Mouse (Mus musculus): ENCODE data around the gene Stard8. TPM values are rescaled to one million over a fixed set of nuclear protein-coding genes. Genes with fewer than 3 reads are reported as not detected.

The Stard8 gene
- 30.3 and 39.5 TPM in 2 replicates for polyA plus RNA-seq (2012; rRNA removed)

DNA sequence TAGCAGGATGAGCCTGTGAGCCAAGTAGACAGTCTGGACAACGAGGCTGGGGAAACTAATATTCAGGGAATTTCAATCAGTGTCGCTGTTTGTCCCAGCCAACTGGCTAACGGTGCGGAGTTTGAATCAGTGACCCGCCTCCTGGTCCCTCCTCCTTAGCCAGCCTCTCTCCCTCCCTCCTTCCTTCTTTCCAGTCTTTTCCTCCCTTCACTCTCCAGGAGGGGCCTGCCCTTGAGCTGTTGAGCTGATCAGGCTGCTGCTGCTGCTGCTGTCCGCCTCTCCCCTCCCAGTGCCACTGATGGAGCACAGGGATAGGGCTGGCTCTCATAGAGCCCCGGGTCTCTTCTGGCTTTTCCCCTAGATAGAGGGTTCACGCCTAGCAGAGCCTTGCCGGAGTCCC, at the start of gene Stard8:
Gene Stard8 (plus strand): TSS at position 203 of the 400 bp plus-strand sequence.

Other genes starting within 250 kb of the Stard8 start
- gene Ophn1, start 112.2 kb upstream of the Stard8 start, polyA plus RNA-seq (2012; rRNA removed): 13.7 and 14.1 TPM in 2 replicates
- 9.1 and 11.5 TPM in 2 replicates for gene Yipf6, start 66.9 kb upstream of the Stard8 start, polyA plus RNA-seq (2012; rRNA removed)
- gene Efnb1, start 132.9 kb downstream of the Stard8 start, polyA plus RNA-seq (2012; rRNA removed): 92.1 and 96.8 TPM in 2 replicates